Mouse (Mus musculus) forebrain, embryonic 12.5 days (tissue): ENCODE measurements around the gene Galc. TPM values are rescaled to one million over a fixed set of nuclear protein-coding genes. Genes with fewer than 3 reads are reported as not detected.

Experiments
- ATAC-seq: fragments of 200-750 bp; cut with Nextera tagmentation; 2 replicates; pipeline ENCODE4 v1.8.0; 2017; ENCODE audit warnings: moderate TSS enrichment; ENCODE audit not compliant: low FRiP score
- H3K27ac ChIP-seq: fragments of 300-500 bp; sonication (generic); 2 replicates; pipeline ENCODE4 v1.5.1; 2016; ENCODE audit warnings: mild to moderate bottlenecking
- H3K27me3 ChIP-seq: fragments of 300-500 bp; sonication (generic); 2 replicates; pipeline ENCODE4 v1.6.1; 2016; ENCODE audit warnings: mild to moderate bottlenecking
- H3K36me3 ChIP-seq: fragments of 300-500 bp; sonication (generic); replicated peaks from 2 replicates; pipeline ENCODE4 v1.6.1; 2016; ENCODE audit warnings: mild to moderate bottlenecking
- H3K4me1 ChIP-seq: fragments of 300-500 bp; sonication (generic); 2 replicates; pipeline ENCODE4 v1.6.1; 2016
- H3K4me2 ChIP-seq: fragments of 300-500 bp; sonication (generic); 2 replicates; pipeline ENCODE4 v1.6.1; 2016; ENCODE audit warnings: mild to moderate bottlenecking, moderate library complexity
- H3K4me3 ChIP-seq: fragments of 300-500 bp; sonication (generic); replicated peaks from 2 replicates; pipeline ENCODE4 v1.5.1; 2016; ENCODE audit warnings: mild to moderate bottlenecking
- H3K9ac ChIP-seq: fragments of 300-500 bp; sonication (generic); 2 replicates; pipeline ENCODE4 v1.6.1; 2016; ENCODE audit warnings: mild to moderate bottlenecking
- H3K9me3 ChIP-seq: fragments of 300-500 bp; sonication (generic); 2 replicates; pipeline ENCODE4 v1.6.1; 2016
- WGBS: fragments of 180-500 bp; shearing (Covaris S2); methylation state at CpG from one replicate; pipeline ENCODE4 v1.1.7; 2016; 5-methylcytosine and 5-hydroxymethylcytosine counted together
- polyA plus RNA-seq: library from polyadenylated mRNA; unstranded; fragments of >200 nt; fragmentation: Nextera tagmentation; extraction: Ambion mirVana; gene quantifications from 2 replicates; pipeline ENCODE4 v1.2.1, GENCODE M21; 2016

The Galc gene
- polyA plus RNA-seq, 1 experiment from 2014 or later: 14.2 TPM

GRCm38 (mm10) chr12:98208104-98208503 is 51.2 kb downstream of the Galc start:
- WGBS: 85% methylated on average over 10 of the region's 10 CpGs
- H3K4me3 ChIP-seq: no peak overlapping the region
- H3K4me1 ChIP-seq: no peaks in the 10 kb centered on the region
- no peak for ATAC-seq
- H3K9ac ChIP-seq: no peak overlapping the region
- no peaks in the 10 kb centered on the region for H3K27me3 ChIP-seq
- H3K9me3 ChIP-seq: no peaks in the 10 kb centered on the region
- H3K36me3 ChIP-seq: peaks cover 8% of the 10 kb centered on the region
- no peak overlapping the region for H3K4me2 ChIP-seq
- H3K27ac ChIP-seq: no peak overlapping the region

- no peaks in the 10 kb centered on the region for H3K4me1 ChIP-seq
- peaks cover 12% of the 10 kb centered on the region for H3K36me3 ChIP-seq
- H3K4me2 ChIP-seq: no peak overlapping the region
- ATAC-seq: no peak
- no peaks in the 10 kb centered on the region for H3K9me3 ChIP-seq
- H3K27me3 ChIP-seq: no peaks in the 10 kb centered on the region
- no peak overlapping the region for H3K4me3 ChIP-seq
- H3K27ac ChIP-seq: no peak overlapping the region
- 80% methylated on average over 4 of the region's 4 CpGs for WGBS
- H3K9ac ChIP-seq: no peak overlapping the region
Measured at GRCm38 (mm10) chr12:98205450-98206051, 53.7 kb downstream of the Galc start.

GRCm38 (mm10) chr12:98197401-98197800 is 61.9 kb downstream of the Galc start:
- Histone ChIP-seq H3K9me3 (no peaks in the 10 kb centered on the region), H3K4me1 (no peaks in the 10 kb centered on the region), H3K27ac (no peak overlapping the region), H3K27me3 (no peaks in the 10 kb centered on the region), H3K4me3 (no peak overlapping the region), H3K9ac (no peak overlapping the region), H3K4me2 (no peak overlapping the region), H3K36me3 (0 out of 2 replicates have a peak, but pooled peaks cover 5% of the 10 kb centered on the region)
- no peak for ATAC-seq
- 73% methylated on average over 1 of the region's 1 CpGs for WGBS

DNA sequence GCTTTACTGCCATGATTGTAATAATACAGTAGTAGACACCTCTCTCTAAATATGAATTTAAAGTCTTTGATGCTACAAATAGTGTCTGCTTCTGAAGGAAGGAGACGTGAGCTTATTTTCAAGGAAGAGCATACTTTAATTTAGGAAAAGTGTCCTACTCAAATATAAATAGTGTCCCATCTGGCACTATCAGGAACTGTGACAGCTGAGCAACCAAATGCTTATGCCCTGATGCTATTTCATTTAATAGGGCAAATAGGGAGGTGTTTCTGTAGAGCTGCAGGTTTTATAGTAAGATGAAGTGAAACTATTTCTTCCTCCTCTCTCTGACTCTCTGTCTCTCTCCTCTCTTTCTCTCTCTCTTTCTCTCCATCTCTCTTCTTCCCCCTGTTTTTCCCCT is 69.1 kb downstream of the Galc start:
- H3K9me3 ChIP-seq: no peaks in the 10 kb centered on the region
- no peak overlapping the region for H3K4me2 ChIP-seq
- no peak overlapping the region for H3K9ac ChIP-seq
- no peaks in the 10 kb centered on the region for H3K4me1 ChIP-seq
- H3K27ac ChIP-seq: no peak overlapping the region
- WGBS: 88% methylated on average over 1 of the region's 1 CpGs
- H3K27me3 ChIP-seq: no peaks in the 10 kb centered on the region
- no peak for ATAC-seq
- H3K4me3 ChIP-seq: no peak overlapping the region
- H3K36me3 ChIP-seq: no peaks in the 10 kb centered on the region

- no peak overlapping the region for H3K4me3 ChIP-seq
- 84% methylated on average over 9 of the region's 9 CpGs for WGBS
- no peak for ATAC-seq
Measured at GRCm38 (mm10) chr12:98189096-98189495, 70.2 kb downstream of the Galc start.

GRCm38 (mm10) chr12:98187186-98187899 is 71.9 kb downstream of the Galc start:
- Histone ChIP-seq H3K4me3 (no peak overlapping the region), H3K4me2 (no peak overlapping the region), H3K4me1 (no peaks in the 10 kb centered on the region), H3K36me3 (no peaks in the 10 kb centered on the region), H3K27ac (no peak overlapping the region), H3K9me3 (no peaks in the 10 kb centered on the region), H3K27me3 (0 out of 2 replicates have a peak, but pooled peaks cover 1% of the 10 kb centered on the region), H3K9ac (no peak overlapping the region)
- ATAC-seq: no peak
- 80% methylated on average over 8 of the region's 8 CpGs for WGBS

More at GRCm38 (mm10) chr12:98189096-98189495, 70.2 kb downstream of the Galc start:
- no peaks in the 10 kb centered on the region for H3K27me3 ChIP-seq
- H3K27ac ChIP-seq: no peak overlapping the region
- no peak overlapping the region for H3K9ac ChIP-seq
- no peaks in the 10 kb centered on the region for H3K36me3 ChIP-seq
- H3K9me3 ChIP-seq: no peaks in the 10 kb centered on the region
- no peaks in the 10 kb centered on the region for H3K4me1 ChIP-seq
- H3K4me2 ChIP-seq: no peak overlapping the region

- Histone ChIP-seq H3K27me3 (0 out of 2 replicates have a peak, but pooled peaks cover 5% of the 10 kb centered on the region), H3K4me2 (peak overlapping the region; percentile 38; the same call in 1 of the 2 replicates), H3K27ac (no peak overlapping the region), H3K9ac (no peak overlapping the region), H3K4me1 (peaks cover 5% of the 10 kb centered on the region; the same call in 1 of the 2 replicates), H3K4me3 (no peak overlapping the region), H3K9me3 (no peaks in the 10 kb centered on the region), H3K36me3 (no peaks in the 10 kb centered on the region)
- WGBS: 17% methylated on average over 9 of the region's 9 CpGs
- ATAC-seq: peak; percentile 58; the same call in 1 of the 2 replicates
Measured at GRCm38 (mm10) chr12:98181729-98182128, 77.5 kb downstream of the Galc start.

- 77% methylated on average over 6 of the region's 6 CpGs for WGBS
- no peak overlapping the region for H3K9ac ChIP-seq
- H3K9me3 ChIP-seq: no peaks in the 10 kb centered on the region
- H3K27ac ChIP-seq: no peak overlapping the region
- H3K4me3 ChIP-seq: no peak overlapping the region
- no peak overlapping the region for H3K4me2 ChIP-seq
- H3K4me1 ChIP-seq: peaks cover 5% of the 10 kb centered on the region; the same call in 1 of the 2 replicates
- no peak for ATAC-seq
- 0 out of 2 replicates have a peak, but pooled peaks cover 5% of the 10 kb centered on the region for H3K27me3 ChIP-seq
- no peaks in the 10 kb centered on the region for H3K36me3 ChIP-seq
Measured at GRCm38 (mm10) chr12:98180807-98181206, 78.5 kb downstream of the Galc start.

GRCm38 (mm10) chr12:98180235-98180800 is 78.9 kb downstream of the Galc start:
- Histone ChIP-seq H3K27ac (no peak overlapping the region), H3K4me1 (peaks cover 5% of the 10 kb centered on the region; the same call in 1 of the 2 replicates), H3K4me2 (no peak overlapping the region), H3K27me3 (0 out of 2 replicates have a peak, but pooled peaks cover 5% of the 10 kb centered on the region), H3K36me3 (no peaks in the 10 kb centered on the region), H3K9ac (no peak overlapping the region), H3K9me3 (no peaks in the 10 kb centered on the region), H3K4me3 (no peak overlapping the region)
- no peak for ATAC-seq
- 93% methylated on average over 16 of the region's 16 CpGs for WGBS

DNA sequence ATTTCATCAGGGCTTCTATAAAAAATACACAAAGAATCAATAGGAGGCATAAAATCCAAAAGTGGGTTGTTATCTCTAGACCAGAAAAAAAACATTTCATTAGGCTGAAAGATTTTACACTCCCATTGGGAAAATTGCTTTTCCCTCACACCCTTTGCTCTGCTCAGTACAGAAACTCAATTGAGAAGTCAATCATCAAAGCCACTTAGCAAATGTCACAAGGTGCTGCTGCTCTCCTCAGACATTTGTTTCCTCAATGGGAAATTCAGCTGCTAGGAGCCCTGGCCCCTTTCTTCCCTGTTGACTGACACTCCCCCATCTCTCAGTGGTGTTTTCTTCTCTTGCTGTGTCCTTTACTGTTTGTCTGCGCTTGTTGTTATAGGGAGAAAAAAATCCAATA is 79.8 kb downstream of the Galc start:
- Histone ChIP-seq H3K4me3 (no peak overlapping the region), H3K4me2 (no peak overlapping the region), H3K27me3 (0 out of 2 replicates have a peak, but pooled peaks cover 5% of the 10 kb centered on the region), H3K27ac (no peak overlapping the region), H3K9me3 (no peaks in the 10 kb centered on the region), H3K36me3 (no peaks in the 10 kb centered on the region), H3K9ac (no peak overlapping the region), H3K4me1 (peaks cover 5% of the 10 kb centered on the region; the same call in 1 of the 2 replicates)
- peak; percentile 42; the same call in 1 of the 2 replicates for ATAC-seq
- 80% methylated on average over 1 of the region's 1 CpGs for WGBS

DNA sequence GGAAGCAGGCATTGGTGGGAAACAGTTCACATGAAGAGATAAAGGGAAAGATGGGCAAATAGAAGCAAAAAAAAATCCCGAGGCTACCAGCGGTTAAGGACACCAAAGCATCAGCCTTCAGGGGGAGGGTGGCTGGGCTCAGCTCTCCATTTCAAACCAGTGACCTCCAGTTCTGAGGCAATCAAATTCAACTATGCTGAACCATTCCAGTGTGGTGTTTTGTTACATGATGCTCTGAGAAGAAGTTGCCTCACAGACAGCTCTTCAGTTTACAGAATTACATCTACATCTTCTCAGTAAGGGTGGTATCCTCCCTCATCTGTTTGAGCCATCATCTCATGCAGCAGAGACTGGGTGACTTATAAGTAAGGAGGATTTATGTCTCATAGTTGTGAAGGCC is 82.6 kb downstream of the Galc start:
- no peak for ATAC-seq
- no peak overlapping the region for H3K27ac ChIP-seq

GRCm38 (mm10) chr12:98161901-98162300 is 97.4 kb downstream of the Galc start:
- Histone ChIP-seq H3K9ac (no peak overlapping the region), H3K27me3 (no peaks in the 10 kb centered on the region), H3K4me1 (no peaks in the 10 kb centered on the region), H3K36me3 (no peaks in the 10 kb centered on the region), H3K4me3 (no peak overlapping the region), H3K9me3 (no peaks in the 10 kb centered on the region), H3K4me2 (no peak overlapping the region), H3K27ac (no peak overlapping the region)
- ATAC-seq: no peak
- 97% methylated on average over 3 of the region's 3 CpGs for WGBS

More for the DNA sequence above, 82.6 kb downstream of the Galc start:
- H3K4me3 ChIP-seq: no peak overlapping the region
- WGBS: 92% methylated on average over 2 of the region's 2 CpGs
- H3K9me3 ChIP-seq: no peaks in the 10 kb centered on the region
- peaks cover 3% of the 10 kb centered on the region; the same call in 1 of the 2 replicates for H3K4me1 ChIP-seq
- no peak overlapping the region for H3K4me2 ChIP-seq
- no peaks in the 10 kb centered on the region for H3K27me3 ChIP-seq
- no peaks in the 10 kb centered on the region for H3K36me3 ChIP-seq
- H3K9ac ChIP-seq: no peak overlapping the region
